Mouse (Mus musculus) thymus, adult 2 months (tissue): Measurements from ENCODE around the gene Slc25a22.

ENCODE experiments used
- CTCF ChIP-seq: fragments of 200-500 bp; IDR thresholded peaks from 2 replicates; pipeline ENCODE4 v1.5.1; 2012; ENCODE audit warnings: mild to moderate bottlenecking, control low read depth, low read length, moderate library complexity, borderline replicate concordance; ENCODE audit not compliant: control insufficient read depth, poor library complexity, insufficient read depth; ENCODE audit errors: extremely low read depth
- POLR2A ChIP-seq: fragments of 200-500 bp; IDR thresholded peaks from 2 replicates; pipeline ENCODE4 v1.6.1; 2012; ENCODE audit warnings: mild to moderate bottlenecking, low read length, control low read depth, moderate library complexity; ENCODE audit not compliant: control insufficient read depth, poor library complexity, insufficient read depth; ENCODE audit errors: extremely low read depth

GRCm38 (mm10) chr7:141457986-141458660, 20.4 kb upstream of the Slc25a22 start:
- TF ChIP-seq CTCF: peak; percentile 75; the same call in 1 of the 2 replicates
- no peak for TF ChIP-seq POLR2A
